Mouse (Mus musculus) hindbrain, embryonic 16.5 days (tissue): ENCODE data around the gene Pfn2. TPM values are rescaled to one million over a fixed set of nuclear protein-coding genes. Genes with fewer than 3 reads are reported as not detected.
A peak's percentile ranks its signal among the peaks of the same experiment; 100 is the strongest.
"Not testable (repeated sequence)": the region's sequence is repeated elsewhere in the genome, so short reads cannot be mapped to it uniquely, and the experiment has no call there.

Experiments
- ATAC-seq: fragments of 200-750 bp; cut with Nextera tagmentation; 2 replicates; pipeline ENCODE4 v1.8.0; 2017; ENCODE audit warnings: moderate TSS enrichment, moderate library complexity
- H3K27ac ChIP-seq: fragments of 300-500 bp; sonication (generic); 2 replicates; pipeline ENCODE4 v1.5.1; 2014; ENCODE audit warnings: low read depth, mild to moderate bottlenecking, control low read depth, low read length, moderate library complexity
- H3K27me3 ChIP-seq: fragments of 300-500 bp; sonication (generic); replicated peaks from 2 replicates; pipeline ENCODE4 v1.6.1; 2014; ENCODE audit warnings: low read length; ENCODE audit not compliant: control insufficient read depth, insufficient read depth
- H3K36me3 ChIP-seq: fragments of 300-500 bp; sonication (generic); 2 replicates; pipeline ENCODE4 v1.6.1; 2014; ENCODE audit warnings: mild to moderate bottlenecking, low read length, moderate library complexity, mixed read lengths; ENCODE audit not compliant: control insufficient read depth, insufficient read depth
- H3K4me1 ChIP-seq: fragments of 300-500 bp; sonication (generic); 2 replicates; pipeline ENCODE4 v1.6.1; 2014; ENCODE audit warnings: low read depth, low read length; ENCODE audit not compliant: control insufficient read depth, insufficient read depth
- H3K4me2 ChIP-seq: fragments of 300-500 bp; sonication (generic); 2 replicates; pipeline ENCODE4 v1.6.1; 2014; ENCODE audit warnings: mild to moderate bottlenecking, low read length, control low read depth, moderate library complexity
- H3K4me3 ChIP-seq: fragments of 300-500 bp; sonication (generic); 2 replicates; pipeline ENCODE4 v1.5.1; 2014; ENCODE audit warnings: mild to moderate bottlenecking, low read length, control low read depth, moderate library complexity
- H3K9ac ChIP-seq: fragments of 300-500 bp; sonication (generic); 2 replicates; pipeline ENCODE4 v1.6.1; 2014; ENCODE audit warnings: low read depth, mild to moderate bottlenecking, control low read depth, low read length, moderate library complexity
- H3K9me3 ChIP-seq: fragments of 300-500 bp; sonication (generic); 2 replicates; pipeline ENCODE4 v1.6.1; 2014; ENCODE audit warnings: mild to moderate bottlenecking, low read length, moderate library complexity; ENCODE audit not compliant: control insufficient read depth
- WGBS: fragments of 180-500 bp; shearing (Covaris S2); extraction: QIAGEN DNeasy Blood & Tissue Kit; methylation state at CpG from one replicate; pipeline ENCODE4 v1.1.7; 2014; 5-methylcytosine and 5-hydroxymethylcytosine counted together
- polyA plus RNA-seq: library from polyadenylated mRNA; unstranded; fragments of >200 nt; fragmentation: Nextera tagmentation; extraction: Ambion mirVana; gene quantifications from 2 replicates; pipeline ENCODE4 v1.2.1, GENCODE M21; 2015

Pfn2 gene
- polyA plus RNA-seq, 1 experiment from 2014 or later, result 678 TPM

- ATAC-seq, result peak; percentile 68; the same call in 1 of the 2 replicates
- H3K27me3 ChIP-seq, result no peaks in the 10 kb centered on the region
- H3K27ac ChIP-seq, result no peak overlapping the region
- H3K4me3 ChIP-seq, result no peak overlapping the region
- no peaks in the 10 kb centered on the region for H3K4me1 ChIP-seq
- H3K9me3 ChIP-seq, result no peaks in the 10 kb centered on the region
- H3K36me3 ChIP-seq, result no peaks in the 10 kb centered on the region
- H3K9ac ChIP-seq, result no peak overlapping the region
- no peak overlapping the region for H3K4me2 ChIP-seq
- 83% methylated on average over 6 of the region's 6 CpGs for WGBS
These were observed 32.4 kb downstream of the Pfn2 start for GRCm38 (mm10) chr3:57815447-57815846.

DNA sequence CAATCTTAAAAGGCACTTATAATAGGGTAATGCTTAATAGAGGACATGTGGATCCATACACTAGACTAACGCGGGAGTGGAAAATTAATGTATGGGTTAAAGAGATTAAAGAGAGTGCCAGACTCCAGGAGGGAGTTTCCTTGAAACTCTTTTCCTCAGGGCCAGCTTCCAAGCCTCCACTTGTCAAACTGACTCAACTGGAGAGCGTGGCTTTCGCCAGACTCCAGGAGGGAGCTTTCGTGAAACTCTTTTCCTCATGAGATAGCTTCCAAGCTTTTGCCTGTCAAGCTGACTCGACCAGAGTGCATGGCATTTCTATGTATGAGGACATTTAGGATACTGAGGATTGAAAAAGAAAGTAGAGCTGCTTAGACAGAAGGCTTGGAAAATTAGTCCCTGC is 52.8 kb downstream of the Pfn2 start:
- H3K27me3 ChIP-seq, H3K27ac ChIP-seq, H3K9ac ChIP-seq, H3K36me3 ChIP-seq, H3K4me3 ChIP-seq, H3K9me3 ChIP-seq, ATAC-seq, H3K4me1 ChIP-seq, H3K4me2 ChIP-seq: not testable (repeated sequence)
- 44% methylated on average over 6 of the region's 6 CpGs for WGBS

Other genes starting within 250 kb of the Pfn2 start
- 62.8 and 63.0 TPM in 2 replicates for gene Commd2, start 196.4 kb downstream of the Pfn2 start, polyA plus RNA-seq
- gene Ankub1, start 155.3 kb downstream of the Pfn2 start, polyA plus RNA-seq, result 0.24 and 0.34 TPM in 2 replicates
- gene Rnf13, start 112.0 kb downstream of the Pfn2 start, polyA plus RNA-seq, result 84.5 and 94.8 TPM in 2 replicates